Mouse (Mus musculus) kidney, adult 2 months (tissue): Measurements from ENCODE around the gene Mgmt. TPM values are rescaled to one million over a fixed set of nuclear protein-coding genes. Genes with fewer than 3 reads are reported as not detected.

Source experiments
- DNase-seq: peaks from one replicate; pipeline ENCODE4 v3.0.0; 2021
- H3K27ac ChIP-seq: fragments of 200-500 bp; 2 replicates; pipeline ENCODE4 v1.5.1; 2012; ENCODE audit warnings: low read depth, low read length, control low read depth, inconsistent platforms; ENCODE audit not compliant: insufficient read depth
- H3K27me3 ChIP-seq: fragments of 200-500 bp; replicated peaks from 2 replicates; pipeline ENCODE4 v1.6.1; 2012; ENCODE audit warnings: mild to moderate bottlenecking, moderate library complexity, low read length, inconsistent platforms; ENCODE audit not compliant: control insufficient read depth, insufficient read depth
- H3K36me3 ChIP-seq: fragments of 200-500 bp; 2 replicates; pipeline ENCODE4 v1.6.1; 2012; ENCODE audit warnings: mild to moderate bottlenecking, moderate library complexity, low read length, inconsistent platforms; ENCODE audit not compliant: control insufficient read depth, insufficient read depth
- H3K4me1 ChIP-seq: fragments of 200-500 bp; 2 replicates; pipeline ENCODE4 v1.6.1; 2011; ENCODE audit warnings: low read length; ENCODE audit not compliant: control insufficient read depth, insufficient read depth
- H3K4me3 ChIP-seq: fragments of 200-500 bp; 2 replicates; pipeline ENCODE4 v1.5.1; 2011; ENCODE audit warnings: mild to moderate bottlenecking, low read depth, low read length, control low read depth; ENCODE audit not compliant: insufficient read depth
- CTCF ChIP-seq: fragments of 200-500 bp; conservative IDR thresholded peaks from 2 replicates; pipeline ENCODE4 v1.5.1; 2011; ENCODE audit warnings: low read depth, mild to moderate bottlenecking, control low read depth, low read length, moderate library complexity, mixed read lengths; ENCODE audit not compliant: insufficient read depth, insufficient read length
- POLR2A ChIP-seq: fragments of 200-500 bp; IDR thresholded peaks from one replicate; pipeline ENCODE4 v1.6.1; 2011; ENCODE audit warnings: low read depth, low read length, control low read depth
- WGBS: fragments of 180-500 bp; shearing (Covaris S2); methylation state at CpG from one replicate; pipeline ENCODE4 v1.1.7; 2018; 5-methylcytosine and 5-hydroxymethylcytosine counted together
- polyA plus RNA-seq: library from polyadenylated mRNA; depleted of rRNA; stranded (reverse); fragments of >200 nt; gene quantifications from 2 replicates; pipeline ENCODE4 v1.2.3, GENCODE M21; 2012

The Mgmt gene
- polyA plus RNA-seq, 1 experiment = 5.1 TPM

GRCm38 (mm10) chr7:137009732-137010275, 115.4 kb downstream of the Mgmt start:
- TF ChIP-seq POLR2A (no peak), CTCF (no peak)
- DNase-seq = no peak
- Histone ChIP-seq H3K27ac (no peak overlapping the region), H3K4me1 (no peaks in the 10 kb centered on the region), H3K27me3 (no peaks in the 10 kb centered on the region), H3K4me3 (no peak overlapping the region), H3K36me3 (no peaks in the 10 kb centered on the region)
- WGBS = 83% methylated on average over 19 of the region's 19 CpGs

GRCm38 (mm10) chr7:137010451-137010850, 116.0 kb downstream of the Mgmt start:
- WGBS = 79% methylated on average over 2 of the region's 2 CpGs
- TF ChIP-seq POLR2A (no peak), CTCF (no peak)
- H3K4me1 ChIP-seq = no peaks in the 10 kb centered on the region
- H3K27me3 ChIP-seq = no peaks in the 10 kb centered on the region
- H3K4me3 ChIP-seq = no peak overlapping the region
- DNase-seq = no peak
- no peaks in the 10 kb centered on the region for H3K36me3 ChIP-seq
- H3K27ac ChIP-seq = no peak overlapping the region

DNA sequence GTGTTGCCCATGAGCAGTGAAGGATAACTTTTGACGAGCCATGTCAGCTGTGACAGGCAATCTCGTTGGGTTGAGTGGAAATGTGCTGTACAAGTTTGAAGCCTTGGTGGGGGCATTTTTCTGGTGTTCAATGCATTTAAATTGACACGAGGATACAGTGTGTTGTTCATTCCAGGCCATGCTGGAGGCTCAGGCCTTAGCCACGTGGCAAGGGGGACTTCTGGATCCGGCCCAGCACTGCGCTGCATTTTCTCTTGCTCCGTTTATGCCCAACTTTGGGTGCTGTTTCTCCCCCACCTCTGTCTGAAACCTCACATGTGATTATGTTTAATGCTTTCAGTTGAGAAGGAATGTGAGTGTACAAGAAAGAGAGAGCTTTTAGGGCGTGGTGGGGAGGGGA, 118.3 kb downstream of the Mgmt start:
- no peaks in the 10 kb centered on the region for H3K4me1 ChIP-seq
- no peak for DNase-seq
- H3K36me3 ChIP-seq = no peaks in the 10 kb centered on the region
- no peak overlapping the region for H3K27ac ChIP-seq
- no peaks in the 10 kb centered on the region for H3K27me3 ChIP-seq
- WGBS = 50% methylated on average over 8 of the region's 8 CpGs
- no peak overlapping the region for H3K4me3 ChIP-seq
- TF ChIP-seq POLR2A = no peak
- TF ChIP-seq CTCF = no peak

GRCm38 (mm10) chr7:137013433-137013832, 119.0 kb downstream of the Mgmt start:
- Histone ChIP-seq H3K27ac (no peak overlapping the region), H3K4me3 (no peak overlapping the region), H3K27me3 (no peaks in the 10 kb centered on the region), H3K4me1 (no peaks in the 10 kb centered on the region), H3K36me3 (no peaks in the 10 kb centered on the region)
- TF ChIP-seq POLR2A = no peak
- TF ChIP-seq CTCF = no peak
- DNase-seq = no peak
- 72% methylated on average over 3 of the region's 3 CpGs for WGBS

- no peak for DNase-seq
- H3K4me3 ChIP-seq = no peak overlapping the region
- no peaks in the 10 kb centered on the region for H3K36me3 ChIP-seq
- WGBS = 86% methylated on average over 5 of the region's 5 CpGs
- H3K4me1 ChIP-seq = no peaks in the 10 kb centered on the region
- H3K27ac ChIP-seq = no peak overlapping the region
- no peaks in the 10 kb centered on the region for H3K27me3 ChIP-seq
- TF ChIP-seq POLR2A (no peak), CTCF (no peak)
These were observed 124.2 kb downstream of the Mgmt start for GRCm38 (mm10) chr7:137018614-137019013.

DNA sequence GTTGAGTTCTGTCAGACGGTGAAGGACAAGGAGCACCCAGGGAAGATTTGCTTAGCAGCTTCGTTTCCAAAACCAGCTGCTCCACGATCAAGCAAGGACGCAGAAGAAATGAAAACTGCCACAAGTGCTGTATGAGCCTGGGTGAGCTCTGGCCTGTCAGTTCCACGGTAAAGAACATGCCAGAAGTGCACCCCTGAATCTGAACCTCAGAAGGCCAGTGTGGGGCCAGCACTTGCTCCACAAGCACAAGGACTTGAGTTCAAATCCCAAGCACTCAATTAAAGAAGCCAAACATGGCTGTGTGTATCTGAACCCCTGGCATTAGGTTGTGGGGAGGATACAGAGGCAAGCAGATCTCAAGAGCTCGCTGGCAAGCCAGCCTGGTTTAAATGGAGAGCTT, 125.8 kb downstream of the Mgmt start:
- H3K27ac ChIP-seq = no peak overlapping the region
- TF ChIP-seq CTCF (no peak), POLR2A (no peak)
- WGBS = 85% methylated on average over 6 of the region's 6 CpGs

GRCm38 (mm10) chr7:137030789-137031188, 136.4 kb downstream of the Mgmt start:
- Histone ChIP-seq H3K4me3 (no peak overlapping the region), H3K27ac (no peak overlapping the region), H3K36me3 (no peaks in the 10 kb centered on the region), H3K27me3 (no peaks in the 10 kb centered on the region), H3K4me1 (no peaks in the 10 kb centered on the region)
- no peak for DNase-seq
- TF ChIP-seq CTCF (no peak), POLR2A (no peak)
- WGBS = 93% methylated on average over 4 of the region's 4 CpGs

More for the DNA sequence above, 125.8 kb downstream of the Mgmt start:
- Histone ChIP-seq H3K4me3 (no peak overlapping the region), H3K36me3 (no peaks in the 10 kb centered on the region), H3K27me3 (no peaks in the 10 kb centered on the region), H3K4me1 (no peaks in the 10 kb centered on the region)
- no peak for DNase-seq

DNA sequence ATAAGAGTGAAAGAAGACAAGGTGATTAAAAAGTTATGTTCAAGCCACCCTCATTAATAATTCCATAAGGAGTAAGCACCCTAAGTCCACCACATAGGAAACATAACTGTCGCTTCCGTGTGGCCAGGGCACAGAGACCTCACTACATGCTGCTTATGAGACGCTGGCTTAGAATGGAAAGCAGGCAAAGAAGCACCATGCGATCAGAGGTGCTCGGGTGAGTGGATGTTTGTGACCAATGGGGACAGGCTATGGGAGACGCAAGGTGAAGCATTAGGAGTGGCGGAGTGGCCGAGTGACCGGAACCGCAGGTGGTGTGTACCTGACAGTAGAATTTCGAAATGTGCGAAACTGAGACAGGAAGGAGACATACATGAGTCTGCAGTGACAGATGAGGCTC, 138.8 kb downstream of the Mgmt start:
- DNase-seq = no peak
- no peak overlapping the region for H3K27ac ChIP-seq
- TF ChIP-seq CTCF (no peak), POLR2A (no peak)
- 96% methylated on average over 12 of the region's 12 CpGs for WGBS
- H3K36me3 ChIP-seq = no peaks in the 10 kb centered on the region
- H3K4me1 ChIP-seq = no peaks in the 10 kb centered on the region
- H3K27me3 ChIP-seq = no peaks in the 10 kb centered on the region
- no peak overlapping the region for H3K4me3 ChIP-seq
